Mouse (Mus musculus) erythroid progenitor cell, adult 5-6 weeks (primary cell): ENCODE results near the gene Ndel1. TPM values are rescaled to one million over a fixed set of nuclear protein-coding genes. Genes with fewer than 3 reads are reported as not detected.

Experiments
- ATAC-seq: replicated peaks from 2 replicates; pipeline ENCODE4 v1.8.0; 2016; ENCODE audit warnings: moderate number of reproducible peaks, mild to moderate bottlenecking, moderate TSS enrichment, inconsistent platforms; ENCODE audit not compliant: poor library complexity, low FRiP score, severe bottlenecking
- total RNA-seq, 2 experiments: library from RNA; stranded (forward) in 1 of 2; stranded (reverse) in 1 of 2; fragments of 150-400 nt in 1 of 2; fragments of 186-747, 209-891 nt in 1 of 2; gene quantifications; 2 replicates each; pipeline versions ENCODE4 v1.2.3 to v1.2.4; 2015 to 2017; ENCODE audit warnings: low replicate concordance in 2 of 2

Ndel1 gene
- total RNA-seq (2015; ENCODE audit: low replicate concordance) (21.6 and 40.7 TPM in 2 replicates), total RNA-seq (2017; ENCODE audit: low replicate concordance) (60.1 and 74.4 TPM in 2 replicates)

- ATAC-seq = no peak
These were observed at the start of gene Ndel1 for GRCm38 (mm10) chr11:68871748-68872147. Ndel1 (minus strand) TSS chr11:68871858.

- ATAC-seq = no peak
These were observed 42.9 kb upstream of the Ndel1 start for GRCm38 (mm10) chr11:68914566-68914965.

- no peak for ATAC-seq
These were observed 40.0 kb upstream of the Ndel1 start for GRCm38 (mm10) chr11:68911531-68912177.

GRCm38 (mm10) chr11:68908846-68909503 is 37.3 kb upstream of the Ndel1 start:
- ATAC-seq = no peak

GRCm38 (mm10) chr11:68907251-68907650 is 35.6 kb upstream of the Ndel1 start:
- ATAC-seq = no peak

DNA sequence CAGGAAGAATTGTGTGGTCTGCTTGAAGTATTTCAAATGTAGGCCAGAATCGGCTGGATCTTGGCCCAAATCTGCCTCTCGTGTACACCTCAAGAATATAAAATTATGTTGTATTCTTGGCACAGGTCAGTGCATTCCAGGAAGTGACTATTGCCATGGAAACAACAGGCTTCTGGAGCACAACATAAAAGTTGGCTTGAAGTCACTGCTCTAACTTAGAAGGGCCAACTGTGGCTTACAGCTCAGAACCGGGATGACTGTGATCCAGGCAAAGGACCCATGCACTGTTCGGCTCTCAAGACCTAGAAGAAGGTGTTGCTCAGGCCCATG is 34.8 kb upstream of the Ndel1 start:
- no peak for ATAC-seq

- no peak for ATAC-seq
These were observed 34.2 kb upstream of the Ndel1 start for GRCm38 (mm10) chr11:68905665-68906460.

DNA sequence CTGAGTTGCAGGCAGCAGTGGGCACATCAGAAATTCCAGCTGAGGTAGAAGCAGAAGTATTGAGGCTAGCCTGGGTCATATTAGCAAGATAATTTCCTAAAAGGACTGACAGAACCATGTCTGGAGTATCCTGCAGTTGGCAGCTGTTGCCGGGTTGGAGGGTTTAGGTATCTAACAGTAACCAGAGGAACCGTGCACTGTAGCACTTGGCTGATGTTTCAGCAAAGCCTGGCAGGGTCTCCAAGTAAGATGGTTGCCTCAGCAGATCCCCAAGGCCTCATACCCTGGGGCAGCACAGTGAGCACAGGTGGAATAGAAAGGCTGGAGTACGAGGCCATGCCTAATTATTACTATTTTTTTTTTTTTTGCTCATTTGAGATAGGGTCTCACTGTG is 33.5 kb upstream of the Ndel1 start:
- no peak for ATAC-seq

GRCm38 (mm10) chr11:68904375-68905137 is 32.9 kb upstream of the Ndel1 start:
- peak; percentile 46; the same call in 1 of the 2 replicates for ATAC-seq

DNA sequence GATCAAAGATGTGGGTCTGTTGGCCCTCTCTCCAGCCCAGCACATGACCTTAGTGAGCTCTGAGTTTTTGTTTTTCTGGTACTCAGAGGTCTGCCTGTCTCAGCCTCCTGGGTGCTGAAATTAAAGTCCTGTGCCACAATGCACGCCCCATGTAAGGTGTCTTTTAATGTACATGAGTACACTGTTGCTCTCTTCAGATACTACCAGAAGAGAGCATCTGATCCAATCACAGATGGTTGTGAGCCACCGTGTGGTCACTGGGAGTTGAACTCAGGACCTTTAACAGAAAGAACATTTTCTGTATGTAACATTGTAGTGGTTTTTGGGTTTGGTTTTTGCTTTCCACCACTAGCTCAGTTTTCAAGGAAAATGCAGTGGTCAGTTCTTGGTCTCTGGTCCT is 32.1 kb upstream of the Ndel1 start:
- ATAC-seq = no peak

- ATAC-seq = no peak
These were observed 31.2 kb upstream of the Ndel1 start for GRCm38 (mm10) chr11:68902823-68903222.

GRCm38 (mm10) chr11:68902367-68902766 is 30.7 kb upstream of the Ndel1 start:
- no peak for ATAC-seq

DNA sequence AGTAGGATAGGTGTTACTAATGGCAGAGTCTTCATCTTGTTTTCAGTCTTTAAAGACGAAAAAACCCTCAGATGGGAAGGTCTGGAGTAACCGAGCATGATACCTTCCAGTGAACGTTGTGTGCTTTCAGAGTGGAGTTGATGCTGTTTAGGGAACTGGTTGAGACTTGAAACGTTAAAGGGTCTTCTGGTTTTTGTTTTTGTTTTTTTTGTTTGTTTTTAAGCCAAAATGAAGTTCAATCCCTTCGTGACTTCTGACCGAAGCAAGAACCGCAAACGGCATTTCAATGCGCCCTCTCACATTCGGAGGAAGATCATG is 30.3 kb upstream of the Ndel1 start:
- no peak for ATAC-seq

GRCm38 (mm10) chr11:68901351-68902046 is 29.8 kb upstream of the Ndel1 start, which contains the start of gene Rpl26:
Rpl26 (plus strand) TSS chr11:68901583.
- ATAC-seq = peak; percentile 84

- peak; percentile 33 for ATAC-seq
These were observed 29.1 kb upstream of the Ndel1 start for GRCm38 (mm10) chr11:68900519-68901350.

DNA sequence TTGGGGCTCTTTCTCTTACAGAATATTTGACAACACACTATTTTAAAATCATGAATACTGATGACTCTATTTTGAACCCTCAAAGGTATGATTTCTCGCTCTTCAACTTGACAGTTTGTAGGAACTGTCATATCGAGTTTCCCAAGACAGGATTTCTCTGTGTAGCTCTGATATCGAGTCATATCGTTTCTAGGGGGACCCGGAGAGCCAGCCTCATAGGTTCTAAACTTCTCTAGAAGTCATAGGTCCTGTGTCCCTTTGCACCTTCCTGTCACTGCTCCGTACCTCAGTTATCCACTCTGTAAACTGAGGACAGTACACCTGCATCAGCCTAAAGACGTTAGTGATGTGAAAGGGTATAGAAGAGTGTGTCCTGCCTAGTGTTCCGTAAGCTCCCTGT is 28.2 kb upstream of the Ndel1 start:
- no peak for ATAC-seq

DNA sequence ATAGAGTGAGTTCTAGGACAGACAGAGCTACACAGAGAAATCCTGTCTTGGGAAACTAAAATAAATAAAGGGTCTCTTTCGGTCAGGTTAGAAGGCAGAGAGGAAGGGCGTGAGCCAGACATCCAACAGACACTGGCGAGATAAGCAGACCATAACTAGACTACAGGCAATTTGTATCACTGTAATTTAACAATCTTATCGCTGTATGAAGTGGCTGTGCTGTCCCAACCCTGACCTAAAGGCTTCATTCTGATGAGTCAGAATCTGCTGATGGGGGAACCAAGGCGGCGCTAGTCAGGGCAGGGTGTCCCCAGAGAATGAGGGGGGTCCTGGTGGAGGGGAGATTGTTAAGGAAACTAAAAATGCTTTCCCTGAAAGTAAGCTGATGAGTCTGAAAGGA is 27.1 kb upstream of the Ndel1 start:
- ATAC-seq = no peak

GRCm38 (mm10) chr11:68897838-68898237 is 26.2 kb upstream of the Ndel1 start:
- ATAC-seq = no peak

DNA sequence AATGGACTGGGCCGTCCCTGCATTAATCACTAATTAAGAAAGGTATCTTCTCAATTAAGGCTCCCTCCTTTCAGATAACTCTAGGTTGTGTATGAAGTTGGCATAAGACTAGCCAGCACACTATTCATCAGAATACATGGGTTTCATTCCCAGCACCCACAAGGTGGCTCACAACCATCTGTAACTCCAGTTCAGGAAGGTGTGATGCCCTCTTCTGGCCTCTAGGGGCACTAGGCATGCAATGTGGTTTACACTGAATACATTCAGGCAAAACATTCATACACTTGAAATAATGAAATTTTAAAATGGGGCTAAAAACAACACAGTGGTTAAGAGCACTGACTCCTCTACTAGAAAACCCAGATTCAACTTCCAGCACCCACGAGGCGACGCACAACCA is 25.5 kb upstream of the Ndel1 start:
- ATAC-seq = peak; percentile 49
